Mouse (Mus musculus): ENCODE results near the gene Rprm. TPM values are rescaled to one million over a fixed set of nuclear protein-coding genes. Genes with fewer than 3 reads are reported as not detected.

Gene Rprm
- not detected for polyA plus RNA-seq (2014; fragmentation: Illumina TruSeq; extraction: RNeasy Lipid Tissue Mini Kit (QIAGEN cat#74804); ENCODE audit: low read depth, low replicate concordance)

DNA sequence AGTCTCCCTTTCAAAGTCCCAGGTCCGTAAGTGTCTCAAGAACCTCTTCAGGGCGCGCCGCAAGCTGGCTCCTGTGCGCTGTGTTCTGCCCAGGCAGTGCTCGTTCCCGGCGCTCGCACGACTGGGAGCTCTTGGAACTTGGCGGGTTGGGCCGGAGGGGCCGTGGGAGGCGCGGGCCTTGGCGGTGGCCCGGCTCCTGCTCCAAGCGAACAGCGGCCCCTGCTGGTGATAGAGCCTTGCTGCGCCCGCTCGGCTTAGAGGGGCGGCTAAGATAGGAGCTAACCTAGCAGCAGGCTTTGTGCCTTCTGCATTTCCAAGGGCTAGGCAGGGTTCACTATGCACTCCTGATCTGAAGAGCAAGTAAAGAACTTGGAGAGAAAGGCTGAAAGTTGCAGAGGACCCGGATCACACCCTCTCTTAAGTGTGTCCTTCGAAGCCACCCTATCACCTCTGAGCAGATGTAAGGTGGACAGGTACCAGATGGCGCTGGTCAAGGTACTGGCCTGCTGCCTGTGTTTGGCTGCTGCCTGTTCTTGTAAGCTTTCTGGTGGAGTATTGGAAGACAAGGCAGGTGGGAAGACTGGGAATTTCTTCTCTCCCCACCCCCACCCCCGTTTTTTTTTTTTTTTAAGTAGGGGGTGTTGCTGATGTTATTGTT lies at the start of gene Rprm:
Gene Rprm (minus strand): TSS at position 123 of the 658 bp plus-strand sequence.

